Mouse (Mus musculus) gastrocnemius, adult 2 months (tissue): ENCODE measurements around the gene Cit. TPM values are rescaled to one million over a fixed set of nuclear protein-coding genes. Genes with fewer than 3 reads are reported as not detected.
"Not testable (repeated sequence)": the region's sequence is repeated elsewhere in the genome, so short reads cannot be mapped to it uniquely, and the experiment has no call there.

Experiments
- DNase-seq: peaks from one replicate; pipeline ENCODE4 v3.0.0; 2022
- H3K27ac ChIP-seq: fragments of 200-600 bp; 2 replicates; pipeline ENCODE4 v1.8.1; 2022; ENCODE audit warnings: mild to moderate bottlenecking
- H3K4me3 ChIP-seq: fragments of 200-600 bp; 2 replicates; pipeline ENCODE4 v1.8.1; 2022; ENCODE audit warnings: mild to moderate bottlenecking, moderate library complexity
- CTCF ChIP-seq: fragments of 200-600 bp; IDR thresholded peaks from 2 replicates; pipeline ENCODE4 v1.8.1; 2022; ENCODE audit warnings: antibody characterized with exemption, mild to moderate bottlenecking, moderate library complexity
- intact Hi-C: fragments of 180-260 bp; cut with DNase I; formaldehyde crosslinking; loops from one replicate; pipeline ENCODE4 v1.15.1; 2025
- long read RNA-seq, 2 experiments: library from polyadenylated mRNA; stranded (forward); transcript quantifications; one replicate each; pipeline ENCODE4 v2.0.0; 2021
- total RNA-seq, 2 experiments: library from RNA; stranded (reverse); gene quantifications; 2 replicates each; pipeline ENCODE4 v1.2.3; 2021

Gene Cit
- total RNA-seq = under 1 TPM; 0.61 to 0.95 TPM
- long read RNA-seq, experiment 1 = 0 reads
- long read RNA-seq, experiment 2 = 0 reads

DNA sequence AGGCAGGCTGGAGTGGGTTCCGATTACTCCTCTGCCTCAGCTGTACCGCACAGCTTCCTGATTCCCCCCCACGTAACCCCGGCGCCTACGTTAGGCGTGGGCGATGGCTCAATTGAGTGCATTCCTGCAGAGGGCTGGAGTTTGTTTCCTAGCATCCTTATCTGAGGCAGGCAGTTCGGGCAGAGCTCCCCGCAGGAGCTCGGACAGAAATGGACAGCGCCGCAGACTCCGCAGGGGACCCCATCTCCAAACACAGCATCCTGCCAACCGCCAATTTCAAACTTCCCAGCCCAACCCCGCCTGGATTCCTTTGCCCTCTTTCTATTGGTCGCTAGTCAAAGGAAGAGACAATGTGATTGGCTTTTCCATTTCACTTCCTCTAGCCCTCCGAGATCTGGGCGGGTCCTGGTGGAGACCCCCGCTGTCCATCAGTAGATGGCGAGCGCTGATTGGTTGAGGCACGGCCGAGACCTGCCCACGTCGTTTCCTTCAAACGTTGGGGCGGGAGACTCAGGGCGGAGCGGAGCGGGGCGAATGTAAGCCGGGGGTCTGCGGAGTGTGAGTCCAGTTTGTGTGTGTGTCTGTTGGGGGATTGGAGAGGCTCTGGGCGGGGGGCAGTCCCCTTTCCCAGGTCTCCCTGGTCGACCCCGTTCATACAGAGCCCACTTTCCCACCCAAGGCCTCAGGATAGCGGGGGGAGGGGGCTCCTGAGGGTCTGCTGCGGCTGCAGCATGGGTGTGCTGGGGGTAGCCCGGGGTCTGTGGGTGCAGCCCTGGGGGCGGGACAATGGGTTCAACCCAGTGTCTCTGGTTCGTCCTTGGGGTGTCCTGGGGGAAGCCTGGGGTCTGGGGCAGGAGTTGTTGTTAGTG lies at the start of gene Cit:
Gene Cit (plus strand): TSS at position 513 of the 869 bp plus-strand sequence.
- H3K27ac ChIP-seq = no peak within 1 kb of the TSS

DNA sequence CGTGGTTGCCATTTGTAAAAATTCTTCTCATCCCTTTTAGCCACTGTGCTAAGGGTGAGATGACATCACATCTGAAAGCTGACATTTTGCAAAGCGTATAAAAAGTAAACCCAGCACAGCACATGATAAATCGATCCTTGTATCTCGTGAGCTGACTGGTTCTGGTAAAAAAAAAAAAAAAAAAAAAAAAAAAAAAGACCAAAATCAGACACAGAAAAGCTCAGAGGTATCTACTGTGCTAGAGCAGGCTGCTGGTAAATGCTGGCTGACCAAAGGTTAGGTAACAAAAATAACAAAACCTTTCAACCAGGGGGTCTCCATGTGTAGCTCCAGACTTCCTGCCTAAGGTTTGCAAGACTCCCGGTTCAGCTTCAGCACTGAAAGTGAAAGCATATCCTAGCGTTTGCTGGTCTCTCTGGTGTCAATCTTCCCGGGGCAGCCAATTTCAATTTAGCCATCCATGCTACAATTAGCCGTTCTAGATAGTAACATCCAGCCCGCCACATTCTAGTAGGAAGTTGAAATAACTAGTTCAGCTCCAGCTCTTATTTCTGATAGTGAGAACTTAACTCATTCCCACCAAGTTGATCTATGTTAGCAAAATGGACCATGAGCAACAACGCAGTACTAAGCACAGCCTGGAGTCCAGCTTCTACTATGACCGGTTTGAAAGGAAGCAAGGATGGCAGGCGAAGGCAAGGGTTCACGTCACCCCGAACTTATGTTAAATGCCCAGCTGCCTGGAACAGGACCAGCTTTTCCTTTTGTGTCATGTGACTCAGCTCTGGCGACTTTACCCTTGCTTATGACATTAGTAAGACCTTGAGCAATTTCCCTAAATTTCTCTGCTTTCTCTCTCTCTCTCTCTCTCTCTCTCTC lies 45.8 kb upstream of the Cit start:
- H3K27ac ChIP-seq = no peak overlapping the region
- peak overlapping the region; percentile 64 for H3K4me3 ChIP-seq
- intact Hi-C loops = no loop called here
- no peak for DNase-seq
- no peak for TF ChIP-seq CTCF

More for the DNA sequence above, at the start of gene Cit:
- TF ChIP-seq CTCF = no peak
- peak within 1 kb of the TSS; percentile 75 for H3K4me3 ChIP-seq
- DNase-seq = peak; percentile 89
- intact Hi-C loops = no loop called here

GRCm38 (mm10) chr5:115799895-115800232 lies 45.2 kb upstream of the Cit start:
- Histone ChIP-seq H3K4me3 (peak overlapping the region; percentile 64), H3K27ac (no peak overlapping the region)
- intact Hi-C loops = no loop called here
- no peak for TF ChIP-seq CTCF
- DNase-seq = no peak

DNA sequence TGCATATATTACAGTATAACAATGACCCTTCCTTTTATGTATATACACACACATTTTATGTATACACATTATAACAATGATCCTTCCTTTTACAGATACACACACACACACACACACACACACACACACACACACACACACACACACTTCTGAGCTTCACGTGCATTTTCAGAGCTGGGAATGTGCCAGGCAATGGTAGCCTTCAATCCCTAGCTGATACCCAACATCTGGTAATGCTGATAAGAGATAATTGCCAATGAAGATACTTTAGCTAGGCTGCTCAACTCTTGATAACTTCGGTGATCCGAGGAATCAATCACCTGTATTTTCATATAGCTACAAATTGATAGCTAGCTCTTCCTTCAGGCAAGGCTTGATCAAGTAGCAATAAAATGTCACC lies 32.8 kb upstream of the Cit start:
- no peak for TF ChIP-seq CTCF

GRCm38 (mm10) chr5:115817022-115817421 lies 28.1 kb upstream of the Cit start:
- intact Hi-C loops = no loop called here
- no peak overlapping the region for H3K27ac ChIP-seq
- no peak overlapping the region for H3K4me3 ChIP-seq
- no peak for DNase-seq
- no peak for TF ChIP-seq CTCF

More for the DNA sequence above, 32.8 kb upstream of the Cit start:
- H3K4me3 ChIP-seq = no peak overlapping the region
- no peak for DNase-seq
- intact Hi-C loops = no loop called here
- H3K27ac ChIP-seq = no peak overlapping the region

DNA sequence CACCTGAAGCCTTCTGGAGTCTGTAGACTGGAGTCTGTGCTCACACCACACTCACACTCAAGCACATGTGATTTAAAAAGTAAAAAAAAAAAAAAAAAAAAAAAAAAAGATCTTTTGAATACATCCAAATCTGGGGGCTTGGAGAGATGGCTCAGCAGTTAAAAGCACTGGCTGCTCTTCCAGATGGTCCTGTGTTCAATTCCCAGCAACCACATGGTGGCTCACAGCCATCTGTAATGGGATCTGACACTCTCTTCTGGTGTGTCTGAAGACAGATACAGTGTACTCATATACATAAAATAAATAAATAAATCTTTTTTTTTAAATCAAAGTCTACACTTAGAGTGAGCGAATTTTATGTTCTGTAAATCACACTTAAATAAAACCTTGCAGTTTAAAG lies 27.4 kb upstream of the Cit start:
- H3K4me3 ChIP-seq, H3K27ac ChIP-seq, intact Hi-C loops, DNase-seq: not testable (repeated sequence)

GRCm38 (mm10) chr5:115819966-115820365 lies 25.1 kb upstream of the Cit start:
- DNase-seq = no peak
- intact Hi-C loops = no loop called here
- no peak overlapping the region for H3K27ac ChIP-seq
- no peak for TF ChIP-seq CTCF
- no peak overlapping the region for H3K4me3 ChIP-seq

- intact Hi-C loops = no loop called here
- no peak for DNase-seq
- no peak for TF ChIP-seq CTCF
- Histone ChIP-seq H3K4me3 (no peak overlapping the region), H3K27ac (no peak overlapping the region)
These were observed 23.9 kb upstream of the Cit start for GRCm38 (mm10) chr5:115821200-115821599.

DNA sequence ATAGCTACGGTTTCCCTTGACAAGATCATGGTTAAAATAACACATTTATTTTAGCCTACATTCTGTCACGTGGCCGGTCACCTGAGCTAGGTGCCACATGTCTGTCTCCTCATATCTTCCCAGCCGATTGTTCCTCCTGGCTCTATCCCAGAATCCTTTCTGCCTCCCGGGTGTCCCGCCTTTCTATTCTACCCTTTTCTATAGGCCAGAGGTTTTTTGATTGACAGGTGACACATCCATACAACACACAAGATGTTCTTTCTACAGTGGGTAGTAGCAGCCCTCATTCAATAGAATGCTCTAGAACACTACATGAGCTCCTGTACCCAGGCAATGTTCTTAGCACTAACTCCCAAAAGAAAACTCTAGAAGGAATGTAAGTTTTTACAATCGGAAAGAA lies 23.2 kb upstream of the Cit start:
- intact Hi-C loops = no loop called here
- no peak overlapping the region for H3K27ac ChIP-seq
- no peak for DNase-seq
- H3K4me3 ChIP-seq = no peak overlapping the region
- TF ChIP-seq CTCF = no peak

DNA sequence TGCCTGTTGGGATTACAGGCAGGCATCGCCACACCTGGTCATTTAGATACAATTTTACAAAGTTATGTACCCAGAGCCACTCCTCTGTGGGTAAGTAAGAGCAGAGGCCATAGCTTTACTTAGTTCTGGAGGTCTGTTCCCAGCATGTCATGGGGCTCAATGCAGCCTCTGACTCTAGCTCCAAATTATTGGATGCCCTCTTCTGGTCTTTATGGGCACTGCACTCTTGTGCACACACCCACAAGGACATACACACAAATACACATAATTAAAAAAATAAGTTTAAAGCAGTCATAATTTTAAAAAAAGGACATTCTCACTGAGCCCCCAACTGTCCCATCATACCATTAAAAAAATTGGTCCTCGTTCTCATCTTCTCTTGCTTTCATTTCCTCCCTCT lies 12.3 kb upstream of the Cit start:
- Histone ChIP-seq H3K27ac (no peak overlapping the region), H3K4me3 (no peak overlapping the region)
- no peak for DNase-seq
- intact Hi-C loops = no loop called here
- TF ChIP-seq CTCF = no peak

DNA sequence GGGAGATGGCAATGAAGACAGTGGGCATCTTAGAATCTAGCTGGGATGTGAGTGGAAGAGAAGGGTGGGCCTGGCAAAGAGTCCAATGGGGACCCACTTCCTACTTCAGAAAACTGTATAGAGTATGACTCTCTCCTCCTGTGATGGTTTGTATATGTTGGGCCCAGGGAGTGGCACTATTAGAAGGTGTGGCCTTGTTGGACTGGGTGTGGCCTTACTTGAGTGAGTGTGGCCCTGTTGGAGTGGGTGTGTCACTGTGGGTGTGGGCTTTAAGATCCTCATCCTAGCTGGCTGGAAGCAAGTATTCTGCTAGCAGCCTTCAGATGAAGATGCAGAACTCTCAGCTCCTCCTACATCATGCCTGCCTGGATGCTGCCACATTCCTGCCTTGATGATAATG lies 11.3 kb upstream of the Cit start:
- H3K27ac ChIP-seq, DNase-seq, H3K4me3 ChIP-seq, intact Hi-C loops: not testable (repeated sequence)

DNA sequence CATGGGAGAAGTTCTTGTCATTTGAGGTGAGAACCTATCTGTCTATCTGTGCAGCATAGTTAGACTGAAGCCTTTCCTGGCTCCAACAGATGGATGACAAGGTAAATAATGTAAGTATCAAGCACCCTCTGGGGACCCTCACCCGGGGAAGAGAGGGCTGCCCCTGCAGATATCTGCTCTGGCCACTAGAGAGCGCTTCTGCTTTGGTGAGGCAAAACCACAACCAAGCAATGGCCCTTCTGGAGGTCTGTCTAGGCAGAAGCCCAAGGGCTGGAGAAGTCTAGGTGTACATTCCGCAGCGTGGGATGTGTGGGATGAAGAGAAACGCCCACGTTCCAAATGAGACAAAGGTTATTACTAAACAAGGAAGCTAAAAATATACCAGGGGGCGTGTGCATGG lies 9.8 kb upstream of the Cit start:
- DNase-seq = no peak
- peak; percentile 56 for TF ChIP-seq CTCF
- intact Hi-C loops = no loop called here
- no peak overlapping the region for H3K4me3 ChIP-seq
- no peak overlapping the region for H3K27ac ChIP-seq

DNA sequence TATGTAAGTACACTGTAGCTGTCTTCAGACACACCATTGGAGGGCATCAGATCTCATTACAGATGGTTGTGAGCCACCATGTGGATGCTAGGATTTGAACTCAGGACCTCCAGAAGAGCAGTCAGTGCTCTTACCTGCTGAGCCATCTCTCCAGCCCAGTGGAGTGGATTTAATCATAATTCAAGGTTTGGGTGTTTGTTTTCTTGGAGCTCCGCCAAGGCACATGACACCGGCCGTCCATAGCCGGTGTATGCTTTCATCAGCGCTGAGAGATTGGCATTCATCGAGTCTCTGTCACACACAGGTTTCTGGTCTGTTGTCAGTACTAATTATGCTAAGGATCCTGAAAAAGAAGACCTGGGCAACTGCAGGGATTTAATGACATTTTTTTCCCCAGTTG lies 7.0 kb upstream of the Cit start:
- DNase-seq = no peak

More for the DNA sequence above, 7.0 kb upstream of the Cit start:
- Histone ChIP-seq H3K27ac (no peak overlapping the region), H3K4me3 (no peak overlapping the region)
- intact Hi-C loops = no loop called here
- TF ChIP-seq CTCF = no peak
